Mouse (Mus musculus): ENCODE data around the gene Med15. TPM values are rescaled to one million over a fixed set of nuclear protein-coding genes. Genes with fewer than 3 reads are reported as not detected.

The Med15 gene
- polyA plus RNA-seq, 1 experiment from 2014 or later = 45.2 TPM

DNA sequence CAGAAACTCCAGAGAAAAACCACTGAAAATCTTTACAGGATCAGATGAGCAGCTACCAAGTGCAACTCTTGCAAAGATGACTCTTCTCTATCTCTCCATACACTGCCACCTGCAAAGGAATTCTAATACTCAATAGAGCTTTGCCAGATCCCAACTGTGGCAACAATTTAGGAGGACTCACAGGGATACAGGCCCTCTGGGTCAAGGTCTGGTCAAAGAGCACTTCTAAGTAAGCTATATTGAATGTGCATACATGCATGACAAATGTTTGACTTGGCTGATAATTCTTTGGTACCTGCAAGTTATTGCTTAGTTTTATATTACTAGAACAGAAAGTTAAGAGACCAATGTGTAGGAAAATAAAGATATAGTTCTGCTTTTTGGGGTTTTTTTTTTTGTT is 67.1 kb downstream of the Med15 start:
- no peak for DNase-seq (ENCODE audit: low spot score)
- Histone ChIP-seq H3K4me1 (no peaks in the 10 kb centered on the region), H3K9me3 (replicated peaks) (no peaks in the 10 kb centered on the region), H3K27ac (replicated peaks) (no peak overlapping the region), H3K27me3 (ENCODE audit: low read depth, poor library complexity, severe bottlenecking) (no peaks in the 10 kb centered on the region), H3K4me3 (no peak overlapping the region), H3K36me3 (peaks cover 91% of the 10 kb centered on the region)

DNA sequence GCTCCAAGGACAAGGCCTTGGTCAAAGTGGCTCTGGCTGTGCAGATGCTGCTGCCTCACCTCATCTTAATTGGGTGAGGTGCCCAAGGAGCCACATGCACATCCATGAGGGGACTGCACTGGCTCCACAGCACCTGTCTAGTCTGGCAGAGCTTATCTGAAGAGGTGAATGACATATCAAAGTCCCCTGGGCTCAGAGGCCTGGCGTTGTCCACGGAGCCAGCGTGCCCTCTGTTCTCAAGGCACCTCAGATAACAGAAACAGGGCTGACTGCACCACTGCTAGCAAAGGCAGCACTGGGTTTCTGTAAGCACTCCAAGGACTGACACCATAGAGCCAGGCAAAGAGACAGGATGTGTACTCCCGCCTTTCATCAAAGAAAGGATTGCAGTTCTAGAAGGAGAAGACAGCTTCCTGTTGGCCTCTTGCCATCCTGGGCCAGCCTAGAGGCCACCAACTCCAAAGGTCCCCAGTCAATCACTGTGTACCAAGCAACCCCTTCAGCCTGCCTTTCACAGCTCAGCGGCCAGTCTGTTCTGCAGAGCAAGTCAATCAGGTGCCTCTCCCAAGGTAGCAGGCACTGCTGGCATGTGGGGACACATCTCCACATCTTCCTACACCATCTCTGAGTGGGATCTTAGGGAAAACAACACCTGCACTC is 76.3 kb downstream of the Med15 start:
- H3K36me3 ChIP-seq = peaks cover 91% of the 10 kb centered on the region
- H3K27ac ChIP-seq (replicated peaks) = no peak overlapping the region
- H3K27me3 ChIP-seq (ENCODE audit: low read depth, poor library complexity, severe bottlenecking) = no peaks in the 10 kb centered on the region
- H3K9me3 ChIP-seq (replicated peaks) = no peaks in the 10 kb centered on the region
- H3K4me3 ChIP-seq = no peak overlapping the region
- no peaks in the 10 kb centered on the region for H3K4me1 ChIP-seq
- 95% methylated on average over 5 of the region's 5 CpGs for WGBS
- DNase-seq (ENCODE audit: low spot score) = no peak

DNA sequence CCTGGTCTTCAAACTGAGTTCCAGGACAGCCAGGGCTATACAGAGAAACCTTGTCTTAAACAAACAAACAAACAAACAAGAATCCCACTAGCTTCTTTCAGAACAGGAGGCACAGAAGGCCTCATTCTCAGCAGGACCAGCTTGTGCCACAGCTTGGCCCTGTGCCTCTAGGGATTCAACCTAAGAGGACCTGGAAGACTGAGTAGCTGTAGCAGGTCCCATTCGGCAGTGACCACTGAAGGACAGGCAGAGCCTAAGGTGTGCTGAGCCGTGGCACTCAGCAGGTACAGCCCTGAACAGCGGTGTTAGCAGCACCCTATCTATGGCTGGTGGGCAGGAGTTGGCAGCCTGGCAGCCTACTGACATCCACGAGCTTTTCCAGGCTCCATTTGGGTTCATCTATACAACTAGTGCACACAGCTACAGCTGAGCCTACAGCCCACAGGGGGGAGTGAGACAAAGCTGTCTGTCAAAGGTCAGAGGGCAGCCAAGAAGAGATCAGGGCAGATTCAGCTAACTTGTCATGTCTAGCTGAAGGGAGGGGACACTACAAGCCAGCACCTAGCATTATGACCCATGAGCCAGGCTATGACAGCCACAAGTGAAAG is 78.4 kb downstream of the Med15 start:
- H3K27me3 ChIP-seq (ENCODE audit: low read depth, poor library complexity, severe bottlenecking) = no peaks in the 10 kb centered on the region
- peaks cover 91% of the 10 kb centered on the region for H3K36me3 ChIP-seq
- 88% methylated on average over 4 of the region's 4 CpGs for WGBS
- H3K4me1 ChIP-seq = no peaks in the 10 kb centered on the region
- no peak overlapping the region for H3K4me3 ChIP-seq
- no peaks in the 10 kb centered on the region for H3K9me3 ChIP-seq (replicated peaks)
- DNase-seq (ENCODE audit: low spot score) = no peak
- H3K27ac ChIP-seq (replicated peaks) = no peak overlapping the region

DNA sequence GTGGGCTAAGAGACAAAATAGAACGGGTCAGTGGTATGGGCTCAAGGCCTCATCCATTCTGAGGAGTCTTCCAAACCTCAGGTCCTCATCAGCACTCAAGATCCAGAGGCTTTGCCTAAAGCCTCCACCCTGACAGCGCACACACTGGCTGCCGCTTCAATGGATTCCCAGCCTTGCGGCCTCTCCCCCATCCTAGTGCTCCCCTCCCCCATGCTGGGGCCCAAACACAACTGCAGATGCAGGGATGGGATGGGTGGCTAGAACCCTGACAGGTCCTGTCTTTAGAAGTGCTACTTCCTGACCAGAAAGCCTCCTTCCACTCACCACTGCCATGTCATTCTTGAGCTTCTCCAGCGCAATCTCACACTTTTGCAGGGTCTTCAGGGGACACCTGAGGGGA is 79.1 kb downstream of the Med15 start:
- H3K4me3 ChIP-seq = no peak overlapping the region
- peaks cover 91% of the 10 kb centered on the region for H3K36me3 ChIP-seq
- no peaks in the 10 kb centered on the region for H3K4me1 ChIP-seq
- 92% methylated on average over 5 of the region's 5 CpGs for WGBS
- DNase-seq (ENCODE audit: low spot score) = no peak
- H3K9me3 ChIP-seq (replicated peaks) = no peaks in the 10 kb centered on the region
- no peaks in the 10 kb centered on the region for H3K27me3 ChIP-seq (ENCODE audit: low read depth, poor library complexity, severe bottlenecking)
- no peak overlapping the region for H3K27ac ChIP-seq (replicated peaks)

DNA sequence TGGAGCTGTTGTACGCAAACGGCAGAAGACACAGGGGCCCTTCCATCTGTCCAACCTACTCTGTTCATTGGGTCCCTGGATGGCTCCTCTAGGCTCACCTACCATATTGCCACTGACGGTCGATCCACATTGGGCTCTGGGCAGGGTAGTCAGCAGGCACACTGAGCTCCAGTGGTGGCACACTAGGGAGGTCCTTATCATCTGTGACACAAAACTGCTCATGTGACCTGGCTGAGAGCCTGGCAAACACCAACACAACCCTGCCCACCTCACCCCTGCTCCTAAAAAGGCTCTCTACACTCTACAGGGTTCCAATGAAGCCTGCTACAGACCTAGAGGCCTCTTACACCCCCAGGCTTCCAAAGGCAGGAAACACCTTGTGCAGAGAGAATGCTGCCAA is 80.1 kb downstream of the Med15 start:
- Histone ChIP-seq H3K4me3 (no peak overlapping the region), H3K9me3 (replicated peaks) (no peaks in the 10 kb centered on the region), H3K27me3 (ENCODE audit: low read depth, poor library complexity, severe bottlenecking) (no peaks in the 10 kb centered on the region), H3K27ac (replicated peaks) (no peak overlapping the region), H3K4me1 (peaks cover 8% of the 10 kb centered on the region), H3K36me3 (peaks cover 88% of the 10 kb centered on the region)
- WGBS = 96% methylated on average over 4 of the region's 4 CpGs
- DNase-seq (ENCODE audit: low spot score) = no peak

DNA sequence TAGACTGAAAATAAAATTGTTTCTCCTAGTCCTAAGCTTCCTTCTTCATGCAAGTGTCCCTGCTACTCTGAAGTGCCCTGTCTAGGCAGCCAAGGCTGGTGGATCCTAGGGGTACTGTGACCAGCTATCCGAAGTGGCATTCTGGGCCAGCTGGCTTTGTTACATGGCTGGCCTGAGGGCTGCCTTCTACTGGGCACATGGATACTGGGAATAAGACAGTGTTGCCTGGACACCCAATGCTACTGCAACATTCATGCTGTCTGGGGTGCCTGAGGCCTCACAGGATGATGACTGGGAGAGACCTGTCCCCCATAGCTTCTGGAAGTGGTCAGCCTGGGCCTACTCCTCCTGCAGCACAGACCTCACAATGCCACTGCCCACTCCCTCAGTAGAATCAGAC is 82.0 kb downstream of the Med15 start:
- WGBS = 93% methylated on average over 1 of the region's 1 CpGs
- H3K9me3 ChIP-seq (replicated peaks) = no peaks in the 10 kb centered on the region
- no peak for DNase-seq (ENCODE audit: low spot score)

DNA sequence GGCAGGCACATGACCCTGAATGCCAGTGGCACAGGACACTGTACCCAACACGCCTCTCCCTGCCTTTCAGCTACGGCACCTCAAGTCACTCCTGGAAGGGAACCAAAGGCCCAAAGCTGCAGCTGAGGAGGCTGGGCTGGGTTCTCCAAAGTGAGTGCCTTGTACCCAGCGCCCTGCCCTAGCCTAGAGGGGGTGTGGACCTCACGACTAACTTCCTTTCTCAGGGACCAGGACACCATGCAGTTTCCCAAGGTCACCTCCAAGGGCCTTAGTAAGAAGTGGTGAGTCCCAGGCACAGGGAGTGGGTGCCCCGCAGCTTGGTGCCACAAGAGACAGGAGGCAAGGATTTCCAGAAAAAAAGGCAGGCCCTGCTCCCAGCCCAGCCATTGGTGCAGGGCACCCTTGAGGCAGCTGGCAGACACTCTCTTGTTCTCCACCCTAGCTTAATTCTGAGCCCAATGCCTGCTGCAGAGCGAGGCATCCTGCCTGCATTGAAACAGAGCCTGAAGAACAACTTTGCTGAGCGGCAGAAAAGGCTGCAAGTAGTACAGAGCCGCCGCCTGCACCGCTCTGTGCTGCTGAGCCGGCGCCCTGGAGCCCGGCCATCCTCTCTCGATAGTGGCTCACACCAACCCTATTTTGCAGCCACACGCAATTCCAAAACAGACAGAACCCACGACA is 82.6 kb downstream of the Med15 start:
- WGBS = 88% methylated on average over 16 of the region's 16 CpGs
- H3K9me3 ChIP-seq (replicated peaks) = no peaks in the 10 kb centered on the region
- no peaks in the 10 kb centered on the region for H3K27me3 ChIP-seq (ENCODE audit: low read depth, poor library complexity, severe bottlenecking)
- no peak for DNase-seq (ENCODE audit: low spot score)
- H3K4me1 ChIP-seq = peaks cover 25% of the 10 kb centered on the region
- H3K36me3 ChIP-seq = peaks cover 69% of the 10 kb centered on the region
- H3K27ac ChIP-seq (replicated peaks) = no peak overlapping the region
- no peak overlapping the region for H3K4me3 ChIP-seq

More for the DNA sequence above, 82.0 kb downstream of the Med15 start:
- peaks cover 25% of the 10 kb centered on the region for H3K4me1 ChIP-seq
- no peak overlapping the region for H3K4me3 ChIP-seq
- peaks cover 75% of the 10 kb centered on the region for H3K36me3 ChIP-seq
- no peaks in the 10 kb centered on the region for H3K27me3 ChIP-seq (ENCODE audit: low read depth, poor library complexity, severe bottlenecking)
- H3K27ac ChIP-seq (replicated peaks) = no peak overlapping the region

DNA sequence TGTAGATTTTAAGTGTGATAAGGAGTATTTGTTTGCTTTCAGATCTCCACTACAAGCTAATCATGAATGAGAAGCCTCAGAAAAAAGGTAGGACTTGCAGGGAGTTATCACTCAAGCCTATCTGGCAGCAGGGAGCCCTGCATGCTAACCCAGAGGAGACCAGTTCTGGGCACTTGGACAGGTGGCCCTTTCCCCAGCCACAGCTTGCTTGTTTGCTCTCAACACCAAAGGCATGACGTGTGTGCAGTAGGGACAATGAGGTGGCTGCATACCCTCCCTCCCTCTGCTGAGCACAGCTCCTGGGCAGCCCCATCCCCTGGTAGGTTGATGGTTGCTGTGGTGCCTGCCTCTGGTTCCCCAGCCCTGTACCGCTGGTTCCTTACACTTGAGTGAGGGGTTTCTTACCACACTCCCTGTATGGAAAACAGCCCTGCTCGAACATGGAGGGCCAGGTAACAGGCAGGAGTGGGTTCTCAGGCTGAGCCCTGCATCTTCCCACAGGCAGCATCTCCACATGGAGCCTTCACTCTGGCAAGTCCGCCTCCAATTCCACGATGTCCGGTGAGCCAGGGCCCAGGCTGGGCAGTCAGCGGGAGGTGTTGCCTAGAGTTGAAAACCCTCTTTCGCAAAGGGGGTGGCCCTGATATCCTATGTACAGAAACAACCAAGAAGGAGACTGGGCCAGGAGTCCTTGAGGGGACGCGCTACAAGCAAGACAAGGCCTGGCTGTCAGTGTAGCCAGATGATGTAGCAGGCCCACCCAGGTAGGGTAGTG is 84.9 kb downstream of the Med15 start:
- no peak overlapping the region for H3K4me3 ChIP-seq
- H3K27ac ChIP-seq (replicated peaks) = 0 out of 2 replicates have a peak overlapping the region, but pooled peaks have one; percentile 7
- H3K36me3 ChIP-seq = peaks cover 58% of the 10 kb centered on the region
- H3K4me1 ChIP-seq = peaks cover 25% of the 10 kb centered on the region
- no peak for DNase-seq (ENCODE audit: low spot score)
- H3K9me3 ChIP-seq (replicated peaks) = no peaks in the 10 kb centered on the region
- H3K27me3 ChIP-seq (ENCODE audit: low read depth, poor library complexity, severe bottlenecking) = no peaks in the 10 kb centered on the region; the same call in 1 of the 2 replicates
- WGBS = 86% methylated on average over 10 of the region's 10 CpGs

DNA sequence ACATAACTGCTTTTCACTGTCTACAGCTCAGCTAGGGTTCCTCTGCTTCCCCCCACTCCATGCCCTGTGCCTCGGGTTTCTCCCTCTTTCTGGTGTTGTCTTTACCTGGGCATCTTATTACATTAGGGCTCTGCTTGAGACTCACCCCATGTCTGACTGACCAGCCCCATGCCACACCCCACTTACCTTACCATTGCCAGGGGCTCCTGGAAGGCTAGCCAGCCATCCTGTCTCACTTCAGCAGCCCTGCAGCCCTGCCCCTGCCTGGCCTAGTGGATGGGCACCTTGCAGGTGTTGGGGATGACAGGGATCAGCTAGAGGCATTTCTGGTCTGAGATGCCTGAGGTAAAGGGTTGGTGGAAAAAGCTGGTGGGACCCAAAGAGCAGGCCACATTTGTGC is 85.5 kb downstream of the Med15 start:
- peaks cover 25% of the 10 kb centered on the region for H3K4me1 ChIP-seq
- no peaks in the 10 kb centered on the region for H3K9me3 ChIP-seq (replicated peaks)
- H3K4me3 ChIP-seq = peak overlapping the region; percentile 71
- 43% methylated on average over 1 of the region's 1 CpGs for WGBS
- peaks cover 58% of the 10 kb centered on the region for H3K36me3 ChIP-seq
- no peak for DNase-seq (ENCODE audit: low spot score)
- no peak overlapping the region for H3K27ac ChIP-seq (replicated peaks)
- H3K27me3 ChIP-seq (ENCODE audit: low read depth, poor library complexity, severe bottlenecking) = no peaks in the 10 kb centered on the region; the same call in 1 of the 2 replicates

DNA sequence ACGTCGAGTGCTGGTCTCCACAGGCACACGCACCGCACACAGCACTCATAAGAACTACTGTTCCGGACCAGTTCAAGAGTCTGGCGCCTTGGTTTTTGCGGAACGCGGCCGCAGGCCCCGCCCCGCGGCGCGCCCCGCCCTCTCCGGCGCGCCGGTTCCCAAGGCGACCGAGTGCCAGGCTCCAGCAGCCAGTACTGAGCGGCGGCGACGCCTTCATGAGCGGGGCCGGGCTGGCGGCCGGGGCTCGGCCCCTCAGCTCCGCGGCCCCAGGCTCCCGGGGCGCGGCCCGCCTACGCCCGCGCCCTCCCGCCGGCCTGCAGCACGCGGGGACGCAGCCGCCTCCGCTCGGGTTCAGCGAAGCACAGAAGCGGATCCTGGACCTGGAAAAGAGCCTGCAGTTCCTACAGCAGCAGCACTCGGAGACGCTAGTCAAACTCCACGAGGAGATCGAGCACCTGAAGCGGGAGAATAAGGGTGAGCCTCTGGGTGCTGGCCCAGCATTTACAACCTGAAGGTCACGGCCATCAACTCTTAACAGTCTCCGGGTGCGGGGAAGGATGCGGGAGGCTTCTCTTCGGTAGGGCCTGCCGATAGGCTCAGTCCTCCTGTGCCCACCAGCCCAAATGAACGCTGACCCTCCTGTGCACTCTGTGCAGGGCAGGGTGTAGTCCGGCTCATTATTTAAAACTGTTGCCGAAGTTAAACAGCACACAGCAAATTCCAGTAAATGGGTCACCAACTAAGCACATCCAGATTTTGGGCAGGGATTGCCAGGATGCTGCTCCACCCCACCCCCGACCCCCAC is 86.2 kb downstream of the Med15 start, which contains the start of gene Ccdc74a:
Ccdc74a (plus strand) TSS at position 161 of the 805 bp plus-strand sequence.
- Histone ChIP-seq H3K4me3 (peak within 1 kb of the TSS; percentile 71), H3K9me3 (replicated peaks) (no peaks in the 10 kb centered on the region), H3K4me1 (peaks cover 25% of the 10 kb centered on the region), H3K27ac (replicated peaks) (peak within 1 kb of the TSS; percentile 85), H3K36me3 (peaks cover 57% of the 10 kb centered on the region), H3K27me3 (ENCODE audit: low read depth, poor library complexity, severe bottlenecking) (no peaks in the 10 kb centered on the region; the same call in 1 of the 2 replicates)
- 3% methylated on average over 65 of the region's 65 CpGs for WGBS
- peak; percentile 88 for DNase-seq (ENCODE audit: low spot score)

DNA sequence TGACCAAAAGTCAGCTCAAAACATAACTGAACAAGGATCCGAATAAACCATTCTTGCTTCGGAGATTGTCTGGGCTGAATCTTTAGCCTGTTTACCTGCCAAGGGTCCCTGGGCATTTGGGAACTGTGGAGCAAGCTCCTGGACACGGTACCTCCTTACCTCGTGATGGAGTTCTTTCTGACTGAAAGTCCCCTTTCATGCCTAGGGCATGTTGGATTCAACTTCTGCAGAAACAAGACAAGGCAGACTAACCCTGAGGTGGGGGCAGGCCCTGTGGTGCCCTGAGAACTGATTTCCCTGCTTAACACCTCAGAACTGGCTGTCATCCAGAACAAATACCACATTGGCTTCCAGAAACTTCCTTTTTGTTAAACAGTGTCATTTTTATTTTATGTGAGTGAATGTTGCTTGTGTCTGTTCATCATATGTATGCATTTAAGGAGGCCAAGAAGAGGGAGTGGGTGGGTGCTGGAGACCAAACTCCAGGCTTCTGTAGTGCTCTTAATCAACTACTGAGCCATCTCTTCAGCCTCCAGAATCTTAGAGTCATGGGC is 89.2 kb downstream of the Med15 start:
- Histone ChIP-seq H3K27ac (replicated peaks) (no peak overlapping the region), H3K4me1 (peaks cover 25% of the 10 kb centered on the region), H3K27me3 (ENCODE audit: low read depth, poor library complexity, severe bottlenecking) (no peaks in the 10 kb centered on the region; the same call in 1 of the 2 replicates), H3K4me3 (no peak overlapping the region), H3K36me3 (peaks cover 61% of the 10 kb centered on the region), H3K9me3 (replicated peaks) (no peaks in the 10 kb centered on the region)
- DNase-seq (ENCODE audit: low spot score) = no peak
- 91% methylated on average over 4 of the region's 4 CpGs for WGBS

DNA sequence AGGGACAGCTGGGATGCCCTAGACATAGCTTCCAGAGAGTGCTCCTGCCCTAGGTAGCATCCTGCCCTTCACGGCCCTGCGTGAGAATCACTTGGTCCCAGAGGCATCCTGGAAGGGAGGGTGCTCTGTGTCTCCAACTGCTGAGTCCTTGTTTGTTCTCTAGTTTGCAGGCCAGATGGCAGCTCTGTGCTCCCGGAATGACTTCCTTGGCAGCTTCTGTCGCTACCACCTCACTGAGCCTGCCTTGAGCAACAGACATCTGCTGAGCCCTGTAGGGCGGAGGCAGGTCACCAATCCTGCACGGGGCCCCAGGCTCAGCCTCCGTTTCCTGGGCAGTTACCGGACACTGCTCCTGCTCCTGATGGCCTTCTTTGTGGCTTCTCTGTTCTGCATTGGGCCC is 90.4 kb downstream of the Med15 start:
- Histone ChIP-seq H3K36me3 (peaks cover 66% of the 10 kb centered on the region), H3K27me3 (ENCODE audit: low read depth, poor library complexity, severe bottlenecking) (no peaks in the 10 kb centered on the region; the same call in 1 of the 2 replicates), H3K4me1 (peaks cover 15% of the 10 kb centered on the region), H3K9me3 (replicated peaks) (no peaks in the 10 kb centered on the region), H3K4me3 (no peak overlapping the region), H3K27ac (replicated peaks) (no peak overlapping the region)
- no peak for DNase-seq (ENCODE audit: low spot score)
- 96% methylated on average over 8 of the region's 8 CpGs for whole genome bisulfite sequencing

All from midbrain, embryonic 10.5 days (tissue).